ENCODE assay signal across 29 mouse cellular contexts in genomic region chr16:17542632-17543031, GRCm38 (mm10). TPM values are rescaled to one million over a fixed set of nuclear protein-coding genes. Genes with fewer than 3 reads are reported as not detected.
DNase-seq lines count a peak whose midpoint lies in the region; ATAC-seq and TF ChIP-seq lines count a peak whose summit lies in the region.
"Had no signal": no experiment of that assay in that cellular context is flagged by ENCODE, and none has a peak within 500 bp of the region (broad histone marks: within the 10 kb centered on the region; RNA-seq: fewer than 3 reads in every experiment).

No protein-coding gene starts in this region.

- TF ChIP-seq POLR2A in embryonic fibroblast, embryonic 13.5 days (IDR thresholded peaks at IDR 0.05; ENCODE audit: low read depth, low read length), result no peak
- no peak for TF ChIP-seq POLR2A in heart, adult 2 months (IDR thresholded peaks at IDR 0.05; ENCODE audit: insufficient read depth, low read depth, low read length)

- intact Hi-C loops in heart, adult 2 months (cut with DNase I), result no loop called here

- peak overlapping the region; percentile 68 for H3K27ac ChIP-seq in embryonic fibroblast, embryonic 13.5 days (ENCODE audit: insufficient read depth, low read length)
- H3K27ac ChIP-seq in heart, adult 2 months, result no peak overlapping the region
- H3K27ac ChIP-seq: embryonic facial prominence, embryonic 12.5 days; forebrain, embryonic 13.5 days; hindbrain, embryonic 12.5 days; hindbrain, postnatal 0 days; intestine, embryonic 15.5 days; liver, embryonic 14.5 days; macrophage; midbrain, embryonic 10.5 days; neural tube, embryonic 13.5 days had no signal

- peaks cover 13% of the 10 kb centered on the region for H3K4me1 ChIP-seq in megakaryocyte, embryonic 14.5 days
- peaks cover 13% of the 10 kb centered on the region for H3K4me1 ChIP-seq in embryonic fibroblast, embryonic 13.5 days (ENCODE audit: control insufficient read depth, insufficient read depth, low read length)
- no peaks in the 10 kb centered on the region for H3K4me1 ChIP-seq in heart, adult 2 months (ENCODE audit: control insufficient read depth, insufficient read depth, low read length)
- H3K4me1 ChIP-seq: embryonic facial prominence, embryonic 12.5 days; forebrain, embryonic 13.5 days; hindbrain, embryonic 12.5 days; intestine, embryonic 15.5 days; midbrain, embryonic 10.5 days; neural tube, embryonic 13.5 days had no signal

- DNase-seq in NIH3T3 (ENCODE audit: low read depth), result peak; percentile 79
- DNase-seq in lung, postnatal 36 days, result no peak
- no peak for DNase-seq in heart, adult 2 months
- DNase-seq: adrenal gland, adult 8-10 months; cerebellum, adult 9-10 months; cerebellum, postnatal 36 days; embryo, embryonic 11 days; gastrocnemius, postnatal 25 days; heart, adult 11 months; heart, postnatal 36 days; kidney, adult 2 months; kidney, postnatal 36 days; liver; lung, embryonic 14.5 days; right cerebral cortex, postnatal 4 days had no signal

- no peak overlapping the region for H3K9ac ChIP-seq in heart, adult 2 months (ENCODE audit: low read depth, low read length)
- H3K9ac ChIP-seq: embryonic facial prominence, embryonic 12.5 days; forebrain, embryonic 13.5 days; hindbrain, embryonic 12.5 days; intestine, embryonic 15.5 days; liver, embryonic 14.5 days; lung, embryonic 14.5 days; neural tube, embryonic 13.5 days had no signal

- no peaks in the 10 kb centered on the region for H3K36me3 ChIP-seq in megakaryocyte, embryonic 14.5 days (replicated peaks; ENCODE audit: low read length)
- no peaks in the 10 kb centered on the region for H3K36me3 ChIP-seq in heart, adult 2 months (ENCODE audit: control insufficient read depth, insufficient read depth, low read length)
- H3K36me3 ChIP-seq: embryonic facial prominence, embryonic 12.5 days; hindbrain, embryonic 12.5 days; intestine, embryonic 15.5 days; midbrain, embryonic 10.5 days; neural tube, embryonic 13.5 days had no signal

- no peak for TF ChIP-seq CTCF in embryonic fibroblast, embryonic 13.5 days (IDR thresholded peaks at IDR 0.05; ENCODE audit: borderline replicate concordance, insufficient read depth, low read length)
- no peak for TF ChIP-seq CTCF in heart, adult 2 months (IDR thresholded peaks at IDR 0.05)

- peaks cover 5% of the 10 kb centered on the region for H3K9me3 ChIP-seq in megakaryocyte, embryonic 14.5 days
- H3K9me3 ChIP-seq: embryonic facial prominence, embryonic 12.5 days; forebrain, embryonic 13.5 days; hindbrain, embryonic 12.5 days; intestine, embryonic 15.5 days; midbrain, embryonic 10.5 days; neural tube, embryonic 13.5 days had no signal

- WGBS in heart, adult 2 months, result 53% methylated on average over 2 of the region's 2 CpGs

- no peak for TF ChIP-seq EP300 in heart, adult 2 months (IDR thresholded peaks at IDR 0.05; ENCODE audit: insufficient read depth, low read depth, low read length)

- peak overlapping the region; percentile 28 for H3K4me3 ChIP-seq in megakaryocyte, embryonic 14.5 days (replicated peaks)
- H3K4me3 ChIP-seq in embryonic fibroblast, embryonic 13.5 days (ENCODE audit: insufficient read depth, low read length), result no peak overlapping the region
- no peak overlapping the region for H3K4me3 ChIP-seq in heart, adult 2 months
- H3K4me3 ChIP-seq: embryonic facial prominence, embryonic 12.5 days; forebrain, embryonic 13.5 days; hindbrain, embryonic 12.5 days; intestine, embryonic 15.5 days; midbrain, embryonic 10.5 days; neural tube, embryonic 13.5 days had no signal

- ATAC-seq in megakaryocyte, adult 5-6 weeks (ENCODE audit: poor library complexity, severe bottlenecking), result no peak
- ATAC-seq: forebrain, embryonic 13.5 days; hindbrain, postnatal 0 days; intestine, embryonic 15.5 days had no signal

- no peaks in the 10 kb centered on the region for H3K79me2 ChIP-seq in heart, adult 2 months (replicated peaks; ENCODE audit: control insufficient read depth, insufficient read depth, low read length)

- H3K27me3 ChIP-seq in megakaryocyte, embryonic 14.5 days (replicated peaks), result peaks cover 15% of the 10 kb centered on the region
- H3K27me3 ChIP-seq in heart, adult 2 months (ENCODE audit: control insufficient read depth, insufficient read depth, low read length), result 0 out of 2 replicates have a peak, but pooled peaks cover 1% of the 10 kb centered on the region
- H3K27me3 ChIP-seq: forebrain, embryonic 13.5 days; intestine, embryonic 15.5 days had no signal

RNA-seq across cellular contexts. Expression of gene Thap7, which starts 11.7 kb away (rescaled TPM):
- polyA plus RNA-seq in megakaryocyte, embryonic 14.5 days (2012; ENCODE audit: insufficient read depth, low replicate concordance), result 163 and 262 TPM in 2 replicates
- total RNA-seq in megakaryocyte, adult 5-6 weeks (2015), result 8.9 and 14.9 TPM in 2 replicates
- total RNA-seq in megakaryocyte, adult 5-6 weeks (2017), result 19.1 and 29.2 TPM in 2 replicates
- polyA plus RNA-seq in embryonic fibroblast, embryonic 13.5 days (2011; ENCODE audit: insufficient read length, low read depth, missing spikeins), result 23.8 and 27.0 TPM in 2 replicates
- total RNA-seq in heart, adult 2 months (2021), result 10 to 100 TPM; 13.3 to 16.0 TPM
- polyA plus RNA-seq in heart, adult 2 months (2012; rRNA removed), result 32.2 and 32.3 TPM in 2 replicates

RNA-seq across cellular contexts. Expression of gene Lrrc74b, which starts 18.4 kb away (rescaled TPM):
- not detected in 2 replicates for polyA plus RNA-seq in megakaryocyte, embryonic 14.5 days (2012; ENCODE audit: insufficient read depth, low replicate concordance)
- total RNA-seq in megakaryocyte, adult 5-6 weeks (2015), result not detected in 2 replicates
- total RNA-seq in megakaryocyte, adult 5-6 weeks (2017), result not detected in 2 replicates
- 0.25 TPM in 1 of 2 replicates, not detected in the other for polyA plus RNA-seq in embryonic fibroblast, embryonic 13.5 days (2011; ENCODE audit: insufficient read length, low read depth, missing spikeins)
- total RNA-seq in heart, adult 2 months (2021), result not detected
- polyA plus RNA-seq in heart, adult 2 months (2012; rRNA removed), result 0.12 and 0.61 TPM in 2 replicates
- polyA plus RNA-seq: embryonic facial prominence, embryonic 12.5 days; heart, embryonic 11.5 days; macrophage; spleen, adult 2 months had no signal

RNA-seq across cellular contexts. Expression of gene P2rx6, which starts 19.1 kb away (rescaled TPM):
- polyA plus RNA-seq in megakaryocyte, embryonic 14.5 days (2012; ENCODE audit: insufficient read depth, low replicate concordance), result 2.3 TPM in 1 of 2 replicates, not detected in the other
- total RNA-seq in megakaryocyte, adult 5-6 weeks (2015), result not detected in 2 replicates
- not detected in 2 replicates for total RNA-seq in megakaryocyte, adult 5-6 weeks (2017)
- 2.2 and 3.0 TPM in 2 replicates for polyA plus RNA-seq in embryonic fibroblast, embryonic 13.5 days (2011; ENCODE audit: insufficient read length, low read depth, missing spikeins)
- under 1 TPM; 0.78 to 0.89 TPM for total RNA-seq in heart, adult 2 months (2021)
- 2.9 and 3.7 TPM in 2 replicates for polyA plus RNA-seq in heart, adult 2 months (2012; rRNA removed)

RNA-seq across cellular contexts. Expression of gene Lztr1, which starts 34.1 kb away (rescaled TPM):
- 8.5 and 18.4 TPM in 2 replicates for polyA plus RNA-seq in megakaryocyte, embryonic 14.5 days (2012; ENCODE audit: insufficient read depth, low replicate concordance)
- 19.2 and 27.7 TPM in 2 replicates for total RNA-seq in megakaryocyte, adult 5-6 weeks (2015)
- 38.1 and 49.8 TPM in 2 replicates for total RNA-seq in megakaryocyte, adult 5-6 weeks (2017)
- 97.5 and 113 TPM in 2 replicates for polyA plus RNA-seq in embryonic fibroblast, embryonic 13.5 days (2011; ENCODE audit: insufficient read length, low read depth, missing spikeins)
- 10 to 100 TPM; 24.3 to 28.5 TPM for total RNA-seq in heart, adult 2 months (2021)
- 98.0 and 104 TPM in 2 replicates for polyA plus RNA-seq in heart, adult 2 months (2012; rRNA removed)

RNA-seq across cellular contexts. Expression of gene Slc7a4, which starts 40.4 kb away (rescaled TPM):
- polyA plus RNA-seq in megakaryocyte, embryonic 14.5 days (2012; ENCODE audit: insufficient read depth, low replicate concordance), result 0.32 and 1.0 TPM in 2 replicates
- total RNA-seq in megakaryocyte, adult 5-6 weeks (2015), result not detected in 2 replicates
- 0.40 TPM in 1 of 2 replicates, not detected in the other for total RNA-seq in megakaryocyte, adult 5-6 weeks (2017)
- polyA plus RNA-seq in embryonic fibroblast, embryonic 13.5 days (2011; ENCODE audit: insufficient read length, low read depth, missing spikeins), result 2.1 and 2.2 TPM in 2 replicates
- total RNA-seq in heart, adult 2 months (2021), result 1 to 10 TPM; 2.3 to 2.9 TPM
- polyA plus RNA-seq in heart, adult 2 months (2012; rRNA removed), result 3.7 and 5.7 TPM in 2 replicates
